Mouse (Mus musculus) activated CD4-positive, CD25-positive, alpha-beta regulatory T cell (primary cell): ENCODE measurements around the gene Eif2a. TPM values are rescaled to one million over a fixed set of nuclear protein-coding genes. Genes with fewer than 3 reads are reported as not detected.

Source experiments
- polyA plus RNA-seq, 2 experiments: library from polyadenylated mRNA; unstranded; fragments of 100-300 nt; shearing (Covaris generic); gene quantifications; one replicate each; pipeline ENCODE4 v1.2.1; 2017

Gene Eif2a
- 10 to 100 TPM; 29.5 to 40.4 TPM for polyA plus RNA-seq

DNA sequence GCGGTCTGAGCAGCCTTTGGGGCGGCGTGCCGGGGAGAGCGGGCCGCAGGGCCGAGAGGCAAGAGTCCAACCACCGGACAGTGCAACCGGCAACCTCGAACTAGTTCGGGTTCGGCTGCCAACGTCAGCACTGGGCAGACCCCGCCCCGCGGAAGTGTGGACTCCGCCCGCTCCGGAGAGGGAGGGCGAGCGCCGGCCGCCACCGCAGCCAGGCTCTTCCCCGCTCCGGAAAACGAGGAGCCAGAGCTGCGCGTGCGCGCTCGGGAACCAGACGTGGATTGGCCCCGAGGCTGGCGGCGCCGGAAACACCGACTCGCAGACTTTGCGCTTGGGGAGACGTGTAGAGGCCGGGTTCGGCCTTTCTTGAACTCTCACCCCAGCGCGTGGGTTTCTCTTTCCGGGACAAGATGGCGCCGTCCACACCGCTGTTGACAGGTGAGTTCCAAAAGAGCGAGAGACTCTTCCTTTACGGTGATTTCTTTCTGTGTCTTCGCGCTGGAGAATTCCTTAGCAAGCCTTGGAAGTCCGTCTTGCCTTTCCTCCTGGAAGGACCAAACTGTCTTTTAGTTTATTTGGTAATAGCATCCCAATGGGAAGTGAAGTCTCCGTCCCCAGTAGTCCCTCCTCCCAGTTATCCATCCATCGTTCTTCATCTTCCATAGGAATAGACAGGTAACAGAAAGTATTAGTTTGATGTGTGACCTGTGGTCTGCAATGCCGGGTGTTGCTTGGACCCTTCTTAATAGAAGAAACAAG lies at the start of gene Eif2a, which contains the start of gene Serp1:
Eif2a (plus strand) TSS at position 170 of the 756 bp plus-strand sequence.
Serp1 (minus strand) TSS at position 241 of the 756 bp plus-strand sequence.

GRCm38 (mm10) chr3:58576137-58577066 lies 50.8 kb downstream of the Eif2a start, which contains the start of gene Selenot:
Selenot (plus strand) TSS chr3:58576636.

Other genes starting within 250 kb of the Eif2a start
- gene Tsc22d2, start 111.1 kb upstream of the Eif2a start, polyA plus RNA-seq, result 10 to 100 TPM; 13.5 to 26.4 TPM
- gene Serp1, start 71 bp downstream of the Eif2a start, polyA plus RNA-seq, result 100 to 1,000 TPM; 134 to 150 TPM
- 10 to 100 TPM; 30.5 to 53.4 TPM for gene Selenot, start 50.8 kb downstream of the Eif2a start, polyA plus RNA-seq
- gene Erich6, start 111.4 kb downstream of the Eif2a start, polyA plus RNA-seq, result under 1 TPM in 1 of 2 experiments, not detected in 1; 0.12 TPM
- gene Siah2, start 166.6 kb downstream of the Eif2a start, polyA plus RNA-seq, result 10 to 100 TPM; 12.6 to 13.3 TPM